Mouse (Mus musculus): ENCODE results near the gene Camsap1. TPM values are rescaled to one million over a fixed set of nuclear protein-coding genes. Genes with fewer than 3 reads are reported as not detected.

The Camsap1 gene
- polyA plus RNA-seq, 1 experiment from 2014 or later = 11.6 TPM

GRCm38 (mm10) chr2:25977587-25978239, 5.4 kb downstream of the Camsap1 start:
- WGBS = 33% methylated on average over 7 of the region's 7 CpGs
- no peaks in the 10 kb centered on the region for H3K36me3 ChIP-seq

GRCm38 (mm10) chr2:25975141-25975770, 7.8 kb downstream of the Camsap1 start:
- peaks cover 43% of the 10 kb centered on the region for H3K4me1 ChIP-seq (replicated peaks)
- H3K9ac ChIP-seq = no peak overlapping the region
- no peak overlapping the region for H3K4me3 ChIP-seq
- no peak overlapping the region for H3K27ac ChIP-seq
- H3K36me3 ChIP-seq = no peaks in the 10 kb centered on the region
- no peak overlapping the region for H3K4me2 ChIP-seq
- no peaks in the 10 kb centered on the region for H3K27me3 ChIP-seq
- 86% methylated on average over 4 of the region's 4 CpGs for WGBS
- no peaks in the 10 kb centered on the region for H3K9me3 ChIP-seq (replicated peaks)
- ATAC-seq (replicated peaks; ENCODE audit: insufficient number of reproducible peaks, insufficient read depth, low FRiP score, low read depth) = no peak

More at GRCm38 (mm10) chr2:25977587-25978239, 5.4 kb downstream of the Camsap1 start:
- 0 out of 2 replicates have a peak overlapping the region, but pooled peaks have one; percentile 18 for H3K27ac ChIP-seq
- ATAC-seq (replicated peaks; ENCODE audit: insufficient number of reproducible peaks, insufficient read depth, low FRiP score, low read depth) = no peak
- no peak overlapping the region for H3K9ac ChIP-seq
- no peaks in the 10 kb centered on the region for H3K9me3 ChIP-seq (replicated peaks)
- H3K4me3 ChIP-seq = no peak overlapping the region
- no peaks in the 10 kb centered on the region for H3K27me3 ChIP-seq
- peaks cover 50% of the 10 kb centered on the region for H3K4me1 ChIP-seq (replicated peaks)
- no peak overlapping the region for H3K4me2 ChIP-seq

- Histone ChIP-seq H3K4me2 (no peak overlapping the region), H3K9me3 (replicated peaks) (no peaks in the 10 kb centered on the region), H3K27me3 (no peaks in the 10 kb centered on the region), H3K4me3 (no peak overlapping the region), H3K36me3 (peaks cover 7% of the 10 kb centered on the region), H3K27ac (peak overlapping the region; percentile 69), H3K9ac (no peak overlapping the region), H3K4me1 (replicated peaks) (peaks cover 33% of the 10 kb centered on the region)
- 35% methylated on average over 2 of the region's 2 CpGs for WGBS
- peak; percentile 63; the same call in 1 of the 2 replicates for ATAC-seq (replicated peaks; ENCODE audit: insufficient number of reproducible peaks, insufficient read depth, low FRiP score, low read depth)
These were observed 12.7 kb downstream of the Camsap1 start for GRCm38 (mm10) chr2:25970426-25970825.

- 70% methylated on average over 4 of the region's 4 CpGs for WGBS
- peak overlapping the region; percentile 16; the same call in 1 of the 2 replicates for H3K27ac ChIP-seq
- no peak for ATAC-seq (replicated peaks; ENCODE audit: insufficient number of reproducible peaks, insufficient read depth, low FRiP score, low read depth)
These were observed 13.8 kb downstream of the Camsap1 start for GRCm38 (mm10) chr2:25969319-25969718.

GRCm38 (mm10) chr2:25949291-25949690, 33.8 kb downstream of the Camsap1 start:
- Histone ChIP-seq H3K4me2 (no peak overlapping the region), H3K4me1 (replicated peaks) (no peaks in the 10 kb centered on the region), H3K27me3 (no peaks in the 10 kb centered on the region), H3K4me3 (no peak overlapping the region), H3K9me3 (replicated peaks) (no peaks in the 10 kb centered on the region), H3K27ac (no peak overlapping the region), H3K36me3 (peaks cover 21% of the 10 kb centered on the region; the same call in 1 of the 2 replicates), H3K9ac (no peak overlapping the region)
- ATAC-seq (replicated peaks; ENCODE audit: insufficient number of reproducible peaks, insufficient read depth, low FRiP score, low read depth) = no peak
- WGBS = 85% methylated on average over 3 of the region's 3 CpGs

More at GRCm38 (mm10) chr2:25969319-25969718, 13.8 kb downstream of the Camsap1 start:
- Histone ChIP-seq H3K4me3 (no peak overlapping the region), H3K4me2 (no peak overlapping the region), H3K9me3 (replicated peaks) (no peaks in the 10 kb centered on the region), H3K4me1 (replicated peaks) (peaks cover 33% of the 10 kb centered on the region), H3K36me3 (peaks cover 18% of the 10 kb centered on the region), H3K9ac (no peak overlapping the region), H3K27me3 (no peaks in the 10 kb centered on the region)

GRCm38 (mm10) chr2:25947950-25948349, 35.1 kb downstream of the Camsap1 start:
- H3K27me3 ChIP-seq = no peaks in the 10 kb centered on the region
- no peaks in the 10 kb centered on the region for H3K4me1 ChIP-seq (replicated peaks)
- H3K9me3 ChIP-seq (replicated peaks) = no peaks in the 10 kb centered on the region
- no peak overlapping the region for H3K9ac ChIP-seq
- ATAC-seq (replicated peaks; ENCODE audit: insufficient number of reproducible peaks, insufficient read depth, low FRiP score, low read depth) = no peak
- H3K36me3 ChIP-seq = peaks cover 34% of the 10 kb centered on the region; the same call in 1 of the 2 replicates
- no peak overlapping the region for H3K27ac ChIP-seq
- H3K4me3 ChIP-seq = no peak overlapping the region
- H3K4me2 ChIP-seq = no peak overlapping the region
- 78% methylated on average over 3 of the region's 3 CpGs for WGBS

GRCm38 (mm10) chr2:25943822-25944221, 39.3 kb downstream of the Camsap1 start:
- WGBS = 78% methylated on average over 2 of the region's 2 CpGs
- no peaks in the 10 kb centered on the region for H3K27me3 ChIP-seq

GRCm38 (mm10) chr2:25940503-25940902, 42.6 kb downstream of the Camsap1 start:
- ATAC-seq (replicated peaks; ENCODE audit: insufficient number of reproducible peaks, insufficient read depth, low FRiP score, low read depth) = no peak
- WGBS = 79% methylated on average over 6 of the region's 6 CpGs
- Histone ChIP-seq H3K9me3 (replicated peaks) (no peaks in the 10 kb centered on the region), H3K9ac (no peak overlapping the region), H3K27ac (no peak overlapping the region), H3K4me1 (replicated peaks) (no peaks in the 10 kb centered on the region), H3K27me3 (no peaks in the 10 kb centered on the region), H3K36me3 (peaks cover 72% of the 10 kb centered on the region), H3K4me2 (no peak overlapping the region), H3K4me3 (no peak overlapping the region)

More at GRCm38 (mm10) chr2:25943822-25944221, 39.3 kb downstream of the Camsap1 start:
- Histone ChIP-seq H3K9ac (no peak overlapping the region), H3K9me3 (replicated peaks) (no peaks in the 10 kb centered on the region), H3K27ac (no peak overlapping the region), H3K4me2 (no peak overlapping the region), H3K36me3 (peaks cover 50% of the 10 kb centered on the region), H3K4me1 (replicated peaks) (no peaks in the 10 kb centered on the region), H3K4me3 (no peak overlapping the region)
- no peak for ATAC-seq (replicated peaks; ENCODE audit: insufficient number of reproducible peaks, insufficient read depth, low FRiP score, low read depth)

- Histone ChIP-seq H3K4me1 (replicated peaks) (no peaks in the 10 kb centered on the region), H3K27me3 (no peaks in the 10 kb centered on the region), H3K4me3 (no peak overlapping the region), H3K36me3 (peaks cover 69% of the 10 kb centered on the region), H3K9me3 (replicated peaks) (no peaks in the 10 kb centered on the region), H3K9ac (no peak overlapping the region), H3K27ac (no peak overlapping the region), H3K4me2 (no peak overlapping the region)
- 80% methylated on average over 6 of the region's 6 CpGs for WGBS
- ATAC-seq (replicated peaks; ENCODE audit: insufficient number of reproducible peaks, insufficient read depth, low FRiP score, low read depth) = no peak
These were observed 51.7 kb downstream of the Camsap1 start for GRCm38 (mm10) chr2:25931249-25931859.

GRCm38 (mm10) chr2:25927821-25928220, 55.3 kb downstream of the Camsap1 start:
- Histone ChIP-seq H3K4me1 (replicated peaks) (no peaks in the 10 kb centered on the region), H3K9me3 (replicated peaks) (no peaks in the 10 kb centered on the region), H3K4me2 (no peak overlapping the region), H3K36me3 (peaks cover 36% of the 10 kb centered on the region), H3K27me3 (no peaks in the 10 kb centered on the region), H3K27ac (no peak overlapping the region), H3K4me3 (no peak overlapping the region), H3K9ac (no peak overlapping the region)
- no peak for ATAC-seq (replicated peaks; ENCODE audit: insufficient number of reproducible peaks, insufficient read depth, low FRiP score, low read depth)
- WGBS = 92% methylated on average over 7 of the region's 7 CpGs

- 85% methylated on average over 4 of the region's 4 CpGs for WGBS
- H3K4me2 ChIP-seq = no peak overlapping the region
- H3K4me3 ChIP-seq = no peak overlapping the region
- H3K36me3 ChIP-seq = peaks cover 10% of the 10 kb centered on the region
- H3K9ac ChIP-seq = no peak overlapping the region
- no peaks in the 10 kb centered on the region for H3K27me3 ChIP-seq
- ATAC-seq (replicated peaks; ENCODE audit: insufficient number of reproducible peaks, insufficient read depth, low FRiP score, low read depth) = no peak
- H3K4me1 ChIP-seq (replicated peaks) = no peaks in the 10 kb centered on the region
- H3K27ac ChIP-seq = no peak overlapping the region
- no peaks in the 10 kb centered on the region for H3K9me3 ChIP-seq (replicated peaks)
These were observed 58.1 kb downstream of the Camsap1 start for GRCm38 (mm10) chr2:25924934-25925333.
